Mouse (Mus musculus) hindbrain, embryonic 16.5 days (tissue): Measurements from ENCODE around the gene Rdh8. TPM values are rescaled to one million over a fixed set of nuclear protein-coding genes. Genes with fewer than 3 reads are reported as not detected.

Source experiments
- ATAC-seq: fragments of 200-750 bp; cut with Nextera tagmentation; 2 replicates; pipeline ENCODE4 v1.8.0; 2017; ENCODE audit warnings: moderate TSS enrichment, moderate library complexity
- H3K27ac ChIP-seq: fragments of 300-500 bp; sonication (generic); 2 replicates; pipeline ENCODE4 v1.5.1; 2014; ENCODE audit warnings: low read depth, mild to moderate bottlenecking, control low read depth, low read length, moderate library complexity
- H3K27me3 ChIP-seq: fragments of 300-500 bp; sonication (generic); replicated peaks from 2 replicates; pipeline ENCODE4 v1.6.1; 2014; ENCODE audit warnings: low read length; ENCODE audit not compliant: control insufficient read depth, insufficient read depth
- H3K36me3 ChIP-seq: fragments of 300-500 bp; sonication (generic); 2 replicates; pipeline ENCODE4 v1.6.1; 2014; ENCODE audit warnings: mild to moderate bottlenecking, low read length, moderate library complexity, mixed read lengths; ENCODE audit not compliant: control insufficient read depth, insufficient read depth
- H3K4me1 ChIP-seq: fragments of 300-500 bp; sonication (generic); 2 replicates; pipeline ENCODE4 v1.6.1; 2014; ENCODE audit warnings: low read depth, low read length; ENCODE audit not compliant: control insufficient read depth, insufficient read depth
- H3K4me2 ChIP-seq: fragments of 300-500 bp; sonication (generic); 2 replicates; pipeline ENCODE4 v1.6.1; 2014; ENCODE audit warnings: mild to moderate bottlenecking, low read length, control low read depth, moderate library complexity
- H3K4me3 ChIP-seq: fragments of 300-500 bp; sonication (generic); 2 replicates; pipeline ENCODE4 v1.5.1; 2014; ENCODE audit warnings: mild to moderate bottlenecking, low read length, control low read depth, moderate library complexity
- H3K9ac ChIP-seq: fragments of 300-500 bp; sonication (generic); 2 replicates; pipeline ENCODE4 v1.6.1; 2014; ENCODE audit warnings: low read depth, mild to moderate bottlenecking, control low read depth, low read length, moderate library complexity
- H3K9me3 ChIP-seq: fragments of 300-500 bp; sonication (generic); 2 replicates; pipeline ENCODE4 v1.6.1; 2014; ENCODE audit warnings: mild to moderate bottlenecking, low read length, moderate library complexity; ENCODE audit not compliant: control insufficient read depth
- WGBS: fragments of 180-500 bp; shearing (Covaris S2); extraction: QIAGEN DNeasy Blood & Tissue Kit; methylation state at CpG from one replicate; pipeline ENCODE4 v1.1.7; 2014; 5-methylcytosine and 5-hydroxymethylcytosine counted together
- polyA plus RNA-seq: library from polyadenylated mRNA; unstranded; fragments of >200 nt; fragmentation: Nextera tagmentation; extraction: Ambion mirVana; gene quantifications from 2 replicates; pipeline ENCODE4 v1.2.1, GENCODE M21; 2015

Rdh8 gene
- polyA plus RNA-seq, 1 experiment from 2014 or later, result not detected

DNA sequence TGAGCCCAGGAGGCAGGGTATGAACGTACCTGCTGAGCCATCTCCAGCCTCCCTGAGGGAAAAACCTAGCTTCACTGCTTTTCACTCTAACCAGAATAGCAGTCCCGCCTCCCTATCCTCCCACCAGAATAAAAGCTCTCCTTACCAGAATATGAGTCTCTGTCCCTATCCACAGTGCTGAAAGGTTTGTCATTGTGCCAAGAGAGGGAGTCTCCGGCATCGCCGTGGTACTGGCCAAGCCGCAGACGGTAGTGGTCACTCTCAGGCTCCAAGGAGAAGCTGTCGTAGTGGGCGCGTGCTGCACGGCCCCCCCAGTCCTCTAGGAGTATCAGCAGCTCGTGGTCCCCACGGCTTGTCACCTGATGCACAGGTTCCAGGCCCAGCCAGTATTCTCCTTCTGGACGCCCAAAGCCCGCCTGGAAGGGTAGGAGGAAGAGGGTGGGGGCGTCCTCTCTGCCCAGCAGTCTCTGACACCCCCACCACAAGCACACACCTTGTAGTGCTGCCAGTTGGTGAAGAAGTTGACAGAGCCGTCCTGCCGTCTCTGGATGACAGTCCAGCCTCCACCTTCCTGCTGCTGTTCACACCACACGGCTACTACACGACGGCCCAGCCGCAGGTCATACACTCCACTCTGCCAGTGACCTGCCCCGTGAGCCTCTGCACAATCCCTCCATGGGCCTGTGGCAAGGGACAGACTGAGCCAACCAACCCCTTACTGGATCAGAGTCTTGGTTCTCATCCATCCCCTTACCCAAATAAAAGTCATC is 56.9 kb downstream of the Rdh8 start:
- WGBS, result 65% methylated on average over 23 of the region's 23 CpGs
- ATAC-seq, result no peak

More for the DNA sequence above, 56.9 kb downstream of the Rdh8 start:
- Histone ChIP-seq H3K27ac (no peak overlapping the region), H3K4me3 (no peak overlapping the region), H3K36me3 (no peaks in the 10 kb centered on the region), H3K9ac (no peak overlapping the region), H3K27me3 (peaks cover 7% of the 10 kb centered on the region), H3K4me1 (peaks cover 4% of the 10 kb centered on the region), H3K4me2 (no peak overlapping the region), H3K9me3 (no peaks in the 10 kb centered on the region)

Other genes with a start within 250 kb of the Rdh8 start
- gene Zfp846, start 237.2 kb upstream of the Rdh8 start, polyA plus RNA-seq, result 41.7 and 43.4 TPM in 2 replicates
- gene Ubl5, start 175.6 kb upstream of the Rdh8 start, polyA plus RNA-seq, result 428 and 459 TPM in 2 replicates
- 14.6 and 15.6 TPM in 2 replicates for gene Fbxl12, start 173.7 kb upstream of the Rdh8 start, polyA plus RNA-seq
- 70.6 and 76.1 TPM in 2 replicates for gene Pin1, start 166.4 kb upstream of the Rdh8 start, polyA plus RNA-seq
- gene Olfm2, start 72.2 kb upstream of the Rdh8 start, polyA plus RNA-seq, result 250 and 269 TPM in 2 replicates
- gene Col5a3, start 3.4 kb upstream of the Rdh8 start, polyA plus RNA-seq, result 1.1 and 1.2 TPM in 2 replicates
- gene A230050P20Rik, start 50.1 kb downstream of the Rdh8 start, polyA plus RNA-seq, result 18.1 and 22.6 TPM in 2 replicates
- 15.6 and 18.1 TPM in 2 replicates for gene Angptl6, start 61.2 kb downstream of the Rdh8 start, polyA plus RNA-seq
- 44.4 and 48.0 TPM in 2 replicates for gene Ppan, start 69.7 kb downstream of the Rdh8 start, polyA plus RNA-seq
- 243 and 247 TPM in 2 replicates for gene Eif3g, start 80.1 kb downstream of the Rdh8 start, polyA plus RNA-seq
- gene Dnmt1, start 141.4 kb downstream of the Rdh8 start, polyA plus RNA-seq, result 49.5 and 64.2 TPM in 2 replicates
- 9.5 and 10.3 TPM in 2 replicates for gene S1pr2, start 158.3 kb downstream of the Rdh8 start, polyA plus RNA-seq
- 112 and 114 TPM in 2 replicates for gene Mrpl4, start 184.2 kb downstream of the Rdh8 start, polyA plus RNA-seq
- gene Icam1, start 197.5 kb downstream of the Rdh8 start, polyA plus RNA-seq, result 3.4 and 5.3 TPM in 2 replicates
- gene Icam4, start 210.9 kb downstream of the Rdh8 start, polyA plus RNA-seq, result 0.27 and 0.29 TPM in 2 replicates
- 2.8 and 3.2 TPM in 2 replicates for gene Icam5, start 213.6 kb downstream of the Rdh8 start, polyA plus RNA-seq
- 1.5 and 2.1 TPM in 2 replicates for gene Zglp1, start 248.6 kb downstream of the Rdh8 start, polyA plus RNA-seq